Mouse (Mus musculus): ENCODE results near the gene Afg1l. TPM values are rescaled to one million over a fixed set of nuclear protein-coding genes. Genes with fewer than 3 reads are reported as not detected.

Afg1l gene
- total RNA-seq, 2 experiments from 2014 or later = 11.6 to 13.1 TPM

DNA sequence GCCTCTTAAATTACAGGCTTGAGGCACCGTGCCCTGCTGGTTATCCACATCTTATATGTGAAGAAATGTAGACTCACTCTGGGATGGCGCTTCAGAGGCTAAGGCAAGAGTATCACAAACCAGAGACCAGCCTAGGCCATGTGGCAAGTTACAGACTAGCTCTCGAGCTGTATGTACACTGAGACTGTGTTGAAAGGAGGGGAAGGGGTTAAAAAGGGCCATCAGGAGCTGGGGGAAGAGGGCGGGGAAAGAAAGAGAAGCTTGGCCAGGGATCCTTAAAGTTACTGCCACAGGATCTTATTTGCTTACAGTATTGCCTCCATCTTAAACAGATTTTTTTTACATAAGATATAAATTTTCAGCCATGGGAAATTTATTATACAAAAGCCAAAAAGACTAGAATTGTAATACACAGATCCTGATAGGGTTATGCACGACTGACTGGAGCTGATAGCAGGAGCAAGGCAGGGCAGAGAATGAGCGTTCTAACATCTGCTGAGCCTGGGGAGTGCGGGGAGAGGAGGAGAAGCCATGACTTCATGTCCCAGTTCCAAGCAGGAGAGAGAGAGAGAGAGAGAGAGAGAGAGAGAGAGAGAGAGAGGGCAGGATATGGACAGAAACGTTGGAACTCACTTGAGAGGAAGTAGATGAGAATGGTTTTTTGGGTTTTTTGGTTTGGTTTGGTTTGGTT is 10.4 kb upstream of the Afg1l start:
- intact Hi-C loops (cut with DNase I) = no loop called here

DNA sequence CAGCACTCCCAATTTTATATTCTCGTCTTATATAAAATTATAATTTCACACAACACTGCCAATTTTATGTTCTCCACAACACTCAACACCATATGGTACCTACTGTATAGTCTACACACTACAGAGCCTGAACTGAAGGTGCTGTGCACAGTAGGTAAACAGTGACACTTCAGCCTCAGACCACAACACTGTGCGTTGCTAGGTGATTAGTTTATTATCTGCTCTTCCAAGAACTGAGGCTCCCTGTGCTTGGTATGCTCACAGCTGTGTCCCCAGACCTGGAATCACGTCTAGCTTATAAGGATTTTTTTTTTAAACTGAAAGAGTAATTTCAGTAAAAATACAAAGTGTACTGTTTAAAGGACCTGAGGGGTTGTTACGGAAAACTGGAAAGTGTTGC is 2.4 kb upstream of the Afg1l start:
- intact Hi-C loops (cut with DNase I) = no loop called here
- DNase-seq (ENCODE audit: low spot score in 2 of 2) = no peak

More for the DNA sequence above, 10.4 kb upstream of the Afg1l start:
- DNase-seq (ENCODE audit: low spot score in 2 of 2) = no peak

DNA sequence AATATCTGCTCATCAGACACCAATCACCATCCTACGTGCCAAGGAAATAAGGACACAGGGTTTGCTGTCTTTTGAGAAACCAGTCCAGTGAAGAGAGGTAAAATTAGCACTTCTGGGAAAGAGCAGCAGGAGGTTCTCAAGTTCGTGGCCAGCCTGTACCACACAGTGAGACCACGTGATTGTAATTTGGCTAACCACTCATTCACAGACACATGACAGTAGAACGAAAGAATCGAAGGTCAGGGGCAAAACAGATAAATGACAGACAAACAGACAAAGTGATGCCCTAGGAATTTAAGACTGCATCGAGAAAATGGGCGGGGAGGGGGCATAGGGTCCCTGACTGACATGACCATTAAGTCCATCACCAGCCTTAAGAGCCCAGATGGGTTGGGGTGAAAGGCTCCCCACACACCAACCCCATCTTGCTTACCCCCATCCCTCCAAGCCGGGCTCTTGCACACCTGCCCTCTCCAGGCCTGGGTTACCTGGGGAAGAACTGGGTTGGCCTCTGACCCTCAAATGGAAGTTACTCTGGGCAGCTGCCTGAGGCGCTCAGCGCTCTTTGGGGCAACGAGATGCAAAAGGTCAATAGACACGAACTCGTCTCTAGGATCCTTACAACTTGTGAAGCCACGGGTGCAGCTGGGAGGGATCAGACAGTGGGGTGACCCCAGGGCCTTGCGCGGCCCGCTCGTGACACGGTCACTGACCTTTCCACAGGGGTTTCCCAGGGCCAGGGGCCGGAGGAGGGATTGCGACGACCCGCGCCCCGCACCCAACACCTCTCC is 620 bp downstream of the Afg1l start:
- intact Hi-C loops (cut with DNase I) = loop anchor here (1.0 kb wide), 1 partner anchor 25 kb away; the partner anchor contains the start of gene Snx3
- DNase-seq (ENCODE audit: low spot score in 2 of 2) = no peak

DNA sequence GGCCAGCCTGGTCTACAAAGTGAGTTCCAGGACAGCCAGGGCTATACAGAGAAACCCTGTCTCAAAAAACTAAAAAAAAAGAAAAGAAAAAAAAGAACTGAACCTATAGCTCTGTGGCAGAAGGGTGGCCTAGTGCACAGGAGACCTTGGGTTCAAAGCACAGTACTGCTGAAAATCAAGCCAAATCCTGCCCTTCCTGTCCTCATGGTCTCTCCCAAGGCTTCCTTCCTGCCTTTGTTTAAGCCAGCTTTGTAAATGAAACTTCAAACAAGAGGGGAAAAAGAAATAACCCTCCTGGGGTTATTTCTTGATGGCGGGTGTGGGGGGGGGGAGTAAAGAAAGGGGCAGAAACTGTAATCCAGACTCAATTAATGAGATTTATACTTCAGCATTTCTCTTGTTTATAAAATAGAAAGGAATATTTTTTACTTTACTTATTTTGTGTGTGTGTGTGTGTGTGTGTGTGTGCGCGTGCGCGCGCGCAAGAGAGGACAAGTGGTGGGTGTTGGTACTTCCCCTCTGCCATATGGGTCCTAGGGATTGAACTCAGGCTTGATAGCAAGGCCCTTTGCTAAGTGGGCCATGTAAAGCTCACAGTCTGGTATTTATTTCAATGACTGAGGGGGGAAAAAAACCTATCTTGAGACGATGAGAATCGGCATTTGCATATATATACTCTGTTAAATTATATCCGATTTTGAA is 1.4 kb downstream of the Afg1l start:
- DNase-seq (ENCODE audit: low spot score in 2 of 2) = no peak
- intact Hi-C loops (cut with DNase I) = no loop called here

DNA sequence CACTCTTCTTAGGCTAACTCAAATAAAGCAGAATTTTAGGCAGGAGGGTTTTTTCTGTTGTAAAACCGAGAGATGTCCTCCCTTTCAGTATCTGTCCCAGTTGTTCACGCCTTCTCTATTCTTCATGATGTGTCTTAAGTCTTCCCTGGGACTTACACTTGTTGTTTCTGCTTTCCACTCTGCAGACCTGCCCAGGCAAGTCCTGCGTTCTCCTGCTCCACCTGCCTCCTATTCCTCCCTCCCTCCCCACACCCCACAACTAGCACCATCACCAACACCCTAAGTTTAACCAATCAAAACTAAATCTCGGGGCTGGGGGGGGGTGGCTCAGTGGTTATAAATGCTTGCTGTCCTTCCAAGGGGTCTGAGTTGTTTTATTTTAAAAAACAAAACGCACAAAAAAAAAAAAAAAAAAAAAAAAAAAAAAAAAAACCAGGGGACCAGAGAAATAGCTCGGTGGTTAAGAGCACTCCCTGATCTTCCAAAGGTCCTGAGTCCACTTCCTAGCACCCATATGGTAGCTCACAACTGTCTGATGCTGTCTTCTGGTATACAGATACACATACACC is 3.3 kb downstream of the Afg1l start:
- DNase-seq (ENCODE audit: low spot score in 2 of 2) = no peak
- intact Hi-C loops (cut with DNase I) = no loop called here

DNA sequence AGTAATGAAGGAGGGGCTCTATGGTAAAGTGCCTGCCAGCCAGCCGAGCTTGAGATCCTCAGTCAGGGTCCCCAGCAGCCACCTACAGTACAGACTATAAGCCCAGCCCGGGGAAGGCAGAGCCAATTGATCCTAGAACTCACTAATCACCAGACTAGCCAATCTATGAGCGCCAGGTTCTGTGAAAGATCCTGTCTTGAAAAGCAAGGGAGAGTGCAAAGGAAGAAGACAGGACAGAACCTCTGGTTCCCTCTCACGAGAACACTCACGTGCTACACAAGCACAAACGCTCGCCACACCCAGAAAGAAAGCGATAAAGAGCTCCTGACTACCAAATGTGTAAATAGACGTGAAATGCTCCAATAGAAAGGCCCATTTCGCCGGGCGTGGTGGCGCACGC is 13.6 kb downstream of the Afg1l start:
- intact Hi-C loops (cut with DNase I) = no loop called here

DNA sequence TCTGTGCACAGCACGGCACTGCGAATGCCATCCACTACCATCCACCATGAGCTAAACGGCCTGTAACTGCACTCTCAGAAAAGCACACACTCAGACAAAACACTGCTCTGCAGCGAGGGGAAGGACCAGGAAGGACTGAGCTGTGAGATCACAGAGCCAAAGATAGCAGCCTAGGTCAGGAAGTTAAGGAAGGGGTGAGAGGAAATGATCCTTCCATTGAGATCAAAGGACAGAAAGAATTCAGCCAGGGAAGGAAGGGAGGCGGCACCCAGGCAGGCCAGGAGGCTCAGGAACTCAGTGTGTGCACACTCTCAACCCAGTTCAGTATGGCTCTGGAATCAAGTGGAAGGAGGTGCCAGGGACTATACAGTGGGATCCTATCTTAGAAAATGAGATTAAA is 14.1 kb downstream of the Afg1l start:
- no peak for DNase-seq (ENCODE audit: low spot score in 2 of 2)
- intact Hi-C loops (cut with DNase I) = no loop called here

More for the DNA sequence above, 13.6 kb downstream of the Afg1l start:
- DNase-seq (ENCODE audit: low spot score in 2 of 2) = no peak

DNA sequence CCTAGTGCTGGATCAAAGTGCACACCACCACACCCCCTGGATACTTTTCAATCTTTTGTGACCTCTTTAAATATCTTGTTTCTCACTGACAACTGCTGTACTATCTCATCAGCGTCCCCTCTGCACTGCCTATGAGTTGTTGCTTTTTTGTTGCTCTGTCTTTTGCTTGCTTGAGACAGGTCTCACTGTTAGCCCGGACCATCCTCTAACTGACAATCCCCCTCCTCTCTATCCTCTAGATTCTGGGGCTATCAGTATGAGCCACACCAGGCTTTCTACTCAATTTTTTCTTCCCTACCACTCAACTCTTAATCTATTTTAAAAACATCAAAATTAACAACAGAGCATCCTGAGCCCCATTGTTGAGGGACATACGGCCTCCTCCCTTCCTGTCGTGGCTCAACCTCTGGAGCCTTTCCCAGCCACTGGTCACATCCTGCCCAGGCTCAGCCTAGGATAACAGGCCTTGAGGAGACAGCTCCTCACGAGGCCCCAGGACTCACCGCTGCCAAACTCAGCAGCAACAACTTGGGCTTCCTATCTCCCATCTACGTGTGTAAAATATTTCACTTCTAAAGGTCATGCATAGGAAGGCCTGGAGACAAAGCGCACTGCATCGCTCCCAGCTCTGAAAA is 20.7 kb downstream of the Afg1l start:
- intact Hi-C loops (cut with DNase I) = no loop called here
- DNase-seq (ENCODE audit: low spot score in 2 of 2) = no peak

DNA sequence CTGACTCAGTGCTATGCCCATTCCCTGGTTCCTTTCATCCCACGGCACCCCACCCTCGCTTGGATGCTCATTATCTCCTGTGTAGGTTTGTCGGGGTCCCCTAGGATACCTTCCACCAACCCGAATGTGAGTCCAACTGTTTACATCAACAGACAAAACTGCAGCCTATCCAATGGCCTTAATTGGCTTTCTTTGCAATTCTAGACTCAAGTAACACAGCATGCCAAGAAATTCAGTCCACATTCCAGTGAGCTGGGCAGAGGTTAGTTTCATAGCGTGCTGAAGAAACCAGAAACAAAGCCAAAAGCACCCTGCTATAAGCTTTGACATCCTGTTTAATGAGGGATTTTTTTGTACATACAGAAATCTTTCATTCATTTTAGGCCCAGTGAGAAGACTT is 22.4 kb downstream of the Afg1l start:
- intact Hi-C loops (cut with DNase I) = no loop called here
- no peak for DNase-seq (ENCODE audit: low spot score in 2 of 2)

DNA sequence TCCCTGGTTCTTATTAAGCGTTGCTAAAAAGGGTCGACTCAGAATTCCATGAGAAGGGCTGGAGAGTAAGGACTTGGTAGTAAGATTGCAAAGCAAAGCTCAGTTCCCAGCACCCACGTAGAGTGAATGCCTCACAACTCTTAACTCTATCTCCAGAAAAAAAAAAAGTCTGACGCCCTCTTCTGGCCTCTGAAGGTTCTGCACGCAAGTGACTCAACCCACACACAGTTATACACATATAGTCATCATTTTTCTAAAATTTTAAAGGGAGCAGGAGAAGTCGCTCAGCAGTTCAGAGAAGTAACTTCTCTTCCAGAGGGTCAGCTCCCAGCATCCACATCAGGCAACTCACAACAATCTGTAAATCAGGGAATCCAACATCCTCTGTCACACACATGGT is 23.7 kb downstream of the Afg1l start:
- intact Hi-C loops (cut with DNase I) = no loop called here
- DNase-seq (ENCODE audit: low spot score in 2 of 2) = no peak

DNA sequence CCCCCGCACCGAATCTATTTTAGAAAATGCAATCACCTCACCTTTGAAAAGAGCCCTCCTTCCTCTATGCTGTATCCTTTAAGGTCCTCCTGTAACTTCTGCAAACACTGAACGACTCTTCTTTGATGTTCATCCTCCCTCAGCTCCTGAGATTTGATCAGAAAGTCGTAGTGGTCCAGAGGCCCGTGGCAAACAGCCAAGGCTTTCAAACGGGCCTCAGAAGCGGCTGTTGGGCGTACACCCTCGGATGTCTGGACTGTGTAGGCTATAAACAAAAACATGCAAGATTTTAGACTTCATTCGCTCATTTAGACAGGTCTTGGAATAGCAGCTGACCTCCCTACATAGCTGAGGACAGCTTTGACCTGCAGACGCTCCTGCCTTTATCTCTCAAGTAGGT is 24.1 kb downstream of the Afg1l start:
- DNase-seq (ENCODE audit: low spot score in 2 of 2) = no peak
- intact Hi-C loops (cut with DNase I) = no loop called here

DNA sequence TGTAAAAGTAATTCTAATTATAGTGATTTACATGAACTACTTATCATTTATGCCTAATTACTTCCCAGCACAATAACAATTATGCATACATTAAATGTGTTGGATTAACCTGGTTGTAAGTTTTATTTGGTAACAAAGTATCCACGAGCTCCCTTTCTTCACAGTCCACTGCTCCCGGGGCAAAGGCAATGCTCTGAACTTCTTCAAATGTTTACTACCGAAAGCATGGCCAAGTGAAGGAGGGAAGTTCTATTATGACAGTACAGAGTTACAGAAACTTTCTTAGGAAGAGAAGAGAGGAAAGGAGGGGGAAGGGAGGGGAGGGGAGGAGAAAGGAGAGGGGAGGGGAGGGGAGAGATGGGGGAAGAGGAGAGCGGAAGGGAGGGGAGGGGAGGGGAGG is 28.7 kb downstream of the Afg1l start:
- intact Hi-C loops (cut with DNase I) = no loop called here
- no peak for DNase-seq (ENCODE audit: low spot score in 2 of 2)

DNA sequence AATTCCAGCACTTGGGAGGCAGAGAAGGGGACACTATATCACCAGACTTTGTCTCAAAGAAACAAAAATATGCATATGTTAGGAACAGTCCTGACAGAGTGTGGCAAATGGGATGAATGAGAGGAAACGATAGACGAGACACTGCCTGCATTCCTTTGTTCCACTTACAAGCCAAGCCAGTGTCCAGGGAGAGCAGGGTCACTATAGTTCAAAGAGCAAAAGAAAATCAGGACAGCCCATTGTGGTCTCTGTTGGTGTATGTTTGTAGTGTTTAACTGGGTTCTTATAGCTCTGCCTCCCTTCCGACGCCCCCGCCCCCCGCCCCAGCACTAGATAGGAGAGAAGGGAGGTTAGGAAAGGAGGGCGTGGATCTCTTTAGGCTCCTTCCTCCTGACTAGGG is 30.0 kb downstream of the Afg1l start:
- DNase-seq (ENCODE audit: low spot score in 2 of 2) = no peak
- intact Hi-C loops (cut with DNase I) = no loop called here

DNA sequence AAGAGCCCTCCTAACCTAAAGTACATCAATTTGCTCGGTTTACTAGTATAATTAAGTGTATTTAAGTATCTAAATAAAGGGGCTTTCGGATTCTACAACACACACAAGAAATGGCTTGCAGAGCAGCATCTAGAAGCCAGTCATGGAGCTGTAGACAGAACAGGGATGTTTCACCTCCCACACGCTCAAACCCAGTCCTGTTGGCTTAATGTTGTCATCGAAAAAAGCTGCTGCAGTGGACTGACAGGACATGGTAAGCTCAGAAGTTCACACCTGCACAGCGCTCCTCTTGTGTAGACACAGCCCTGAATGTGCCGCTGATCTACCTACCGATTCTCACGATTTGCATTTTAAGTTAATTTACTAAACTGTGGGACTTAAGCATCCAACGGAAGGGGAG is 32.2 kb downstream of the Afg1l start:
- peak in 1 of 2 experiments; percentile 9 for DNase-seq (ENCODE audit: low spot score in 2 of 2)
- intact Hi-C loops (cut with DNase I) = no loop called here

DNA sequence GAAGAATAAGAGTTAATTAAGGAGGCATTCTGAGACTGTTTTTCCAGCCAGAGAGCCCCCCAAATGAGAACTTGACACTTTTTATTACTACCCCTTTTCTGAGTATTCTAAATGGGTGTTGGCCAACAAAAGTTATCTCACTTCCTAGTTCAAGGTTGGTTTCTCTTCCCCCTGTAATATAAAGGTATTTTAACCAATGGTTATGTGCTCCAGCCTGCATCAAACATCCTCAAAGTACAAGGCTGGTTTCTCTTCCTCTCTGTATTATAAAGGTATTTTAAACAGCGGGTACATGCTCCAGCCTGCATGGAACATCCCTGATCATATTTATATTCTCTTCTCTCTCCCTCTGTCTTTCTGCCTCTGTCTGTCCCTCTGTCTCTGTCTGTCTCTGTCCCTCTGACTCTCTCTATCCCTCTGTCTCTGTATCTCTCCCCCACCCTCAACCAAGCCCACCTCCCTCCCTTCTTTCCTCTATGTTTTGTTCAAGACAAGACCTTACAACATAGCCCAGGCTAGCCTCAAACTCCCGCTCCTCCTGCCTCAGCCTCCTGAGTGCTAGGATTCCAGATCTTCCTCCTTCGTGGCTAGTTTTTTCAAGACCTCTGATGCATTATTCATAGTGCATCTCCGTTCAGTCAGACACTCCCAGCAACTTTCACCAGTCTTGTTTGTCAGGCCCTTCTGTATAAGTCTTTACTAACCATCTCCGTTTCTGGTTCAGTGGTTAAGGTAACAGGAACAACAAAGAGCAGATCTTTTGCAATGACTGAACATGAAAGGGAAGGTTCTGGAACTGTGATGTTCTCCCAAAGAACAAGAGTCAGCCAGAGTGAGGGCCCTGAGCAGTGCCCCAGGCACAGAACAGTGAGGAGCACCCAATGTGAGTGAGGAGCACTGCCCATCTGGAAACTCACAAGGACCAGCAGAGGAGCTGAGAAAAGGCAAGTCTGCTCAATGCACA is 41.2 kb downstream of the Afg1l start:
- no peak for DNase-seq (ENCODE audit: low spot score in 2 of 2)
- intact Hi-C loops (cut with DNase I) = no loop called here

DNA sequence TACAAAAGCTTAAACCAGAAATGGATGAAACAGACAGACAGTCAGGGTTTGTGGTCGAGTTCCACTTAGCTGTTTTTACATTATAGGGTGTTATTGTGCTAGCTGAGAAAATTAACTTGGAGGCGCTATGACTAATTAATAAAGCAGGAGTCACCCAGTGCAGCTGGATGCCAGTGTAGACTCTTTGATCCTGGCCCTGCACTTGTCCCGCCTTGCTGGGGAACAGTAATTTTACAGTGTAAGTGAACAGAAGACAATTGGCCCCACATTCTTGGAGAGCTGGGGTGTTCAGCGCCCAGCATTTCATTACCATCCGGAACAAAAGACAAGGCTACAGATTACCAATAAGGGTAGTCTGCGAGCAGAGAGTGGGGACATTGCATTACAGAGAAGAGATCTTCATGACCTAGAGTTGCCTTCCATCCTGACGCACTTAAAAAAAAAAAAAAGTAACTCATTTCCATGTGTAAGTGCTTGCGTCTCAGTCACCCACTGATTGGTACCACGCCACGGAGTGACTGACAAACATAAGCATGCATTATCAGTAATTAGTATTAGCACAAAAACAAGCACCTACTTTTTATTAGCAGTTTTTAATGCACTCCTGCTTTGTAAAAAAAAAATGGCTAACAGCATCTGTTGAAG is 60.7 kb downstream of the Afg1l start:
- intact Hi-C loops (cut with DNase I) = no loop called here
- no peak for DNase-seq (ENCODE audit: low spot score in 2 of 2)

DNA sequence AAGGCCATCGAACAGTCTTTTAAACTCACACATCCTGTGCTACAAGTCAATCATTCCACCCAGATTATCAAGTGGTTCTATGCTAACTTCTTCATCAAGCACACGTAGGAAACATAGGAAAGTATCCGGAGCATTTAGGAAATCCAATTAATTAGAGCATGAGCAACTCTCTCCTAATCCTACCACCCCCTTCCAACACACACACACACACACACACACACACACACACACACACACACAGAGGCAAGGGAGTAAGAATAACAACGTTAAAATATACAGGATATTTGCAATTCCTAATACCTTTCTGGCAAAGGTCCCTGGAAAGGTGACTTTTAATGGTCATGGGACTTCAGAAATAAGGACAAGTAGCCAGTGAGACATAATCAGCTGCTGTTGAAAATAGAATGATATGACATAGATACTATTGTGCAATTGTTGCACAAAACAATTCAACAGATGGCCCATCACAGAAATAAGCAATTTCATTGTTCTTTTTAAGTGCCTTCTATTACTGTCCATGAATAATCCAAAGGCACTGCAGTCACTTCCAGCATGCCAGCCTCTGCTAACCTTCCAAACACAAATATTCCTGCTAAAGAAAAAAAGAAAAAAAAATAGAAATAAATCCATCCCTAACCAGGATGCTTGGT is 62.4 kb downstream of the Afg1l start:
- no peak for DNase-seq (ENCODE audit: low spot score in 2 of 2)
- intact Hi-C loops (cut with DNase I) = no loop called here

Data from left cerebral cortex, postnatal 36 days (tissue).